Mouse (Mus musculus): ENCODE results near the gene Tardbp. TPM values are rescaled to one million over a fixed set of nuclear protein-coding genes. Genes with fewer than 3 reads are reported as not detected.

The Tardbp gene
- total RNA-seq, 2 experiments from 2014 or later, result 195 to 227 TPM

- no peak for DNase-seq (ENCODE audit: low spot score in 2 of 2)
Observed at GRCm38 (mm10) chr4:148639455-148639854, 12.6 kb upstream of the Tardbp start.

GRCm38 (mm10) chr4:148638302-148638701, 11.5 kb upstream of the Tardbp start:
- DNase-seq (ENCODE audit: low spot score in 2 of 2), result no peak

- no peak for DNase-seq (ENCODE audit: low spot score in 2 of 2)
Observed at GRCm38 (mm10) chr4:148635309-148635708, 8.5 kb upstream of the Tardbp start.

- no peak for DNase-seq (ENCODE audit: low spot score in 2 of 2)
Observed at GRCm38 (mm10) chr4:148633395-148634061, 6.7 kb upstream of the Tardbp start.

GRCm38 (mm10) chr4:148632013-148632692, 5.3 kb upstream of the Tardbp start:
- DNase-seq (ENCODE audit: low spot score in 2 of 2), result no peak

GRCm38 (mm10) chr4:148627246-148627645, 427 bp upstream of the Tardbp start:
- DNase-seq (ENCODE audit: low spot score in 2 of 2), result no peak

GRCm38 (mm10) chr4:148625756-148626622, 830 bp downstream of the Tardbp start:
- peak in 1 of 2 experiments; percentile 59 for DNase-seq (ENCODE audit: low spot score in 2 of 2)

GRCm38 (mm10) chr4:148625010-148625409, 1.8 kb downstream of the Tardbp start:
- no peak for DNase-seq (ENCODE audit: low spot score in 2 of 2)

GRCm38 (mm10) chr4:148623609-148624008, 3.2 kb downstream of the Tardbp start:
- no peak for DNase-seq (ENCODE audit: low spot score in 2 of 2)

- DNase-seq (ENCODE audit: low spot score in 2 of 2), result no peak
Observed at GRCm38 (mm10) chr4:148622485-148622884, 4.3 kb downstream of the Tardbp start.

GRCm38 (mm10) chr4:148620718-148621117, 6.1 kb downstream of the Tardbp start:
- DNase-seq (ENCODE audit: low spot score in 2 of 2), result no peak

- DNase-seq (ENCODE audit: low spot score in 2 of 2), result no peak
Observed at GRCm38 (mm10) chr4:148619805-148620204, 7.0 kb downstream of the Tardbp start.

- DNase-seq (ENCODE audit: low spot score in 2 of 2), result no peak
Observed at GRCm38 (mm10) chr4:148613738-148614137, 13.1 kb downstream of the Tardbp start.

GRCm38 (mm10) chr4:148612557-148612956, 14.3 kb downstream of the Tardbp start:
- no peak for DNase-seq (ENCODE audit: low spot score in 2 of 2)

- no peak for DNase-seq (ENCODE audit: low spot score in 2 of 2)
Observed at GRCm38 (mm10) chr4:148610631-148611364, 16.0 kb downstream of the Tardbp start.

GRCm38 (mm10) chr4:148609805-148610204, 17.0 kb downstream of the Tardbp start:
- no peak for DNase-seq (ENCODE audit: low spot score in 2 of 2)

GRCm38 (mm10) chr4:148607758-148608157, 19.1 kb downstream of the Tardbp start:
- DNase-seq (ENCODE audit: low spot score in 2 of 2), result peak; percentile 73 to 80

GRCm38 (mm10) chr4:148604541-148605165, 22.2 kb downstream of the Tardbp start:
- peak in 1 of 2 experiments; percentile 68 for DNase-seq (ENCODE audit: low spot score in 2 of 2)

- DNase-seq (ENCODE audit: low spot score in 2 of 2), result peak; percentile 78 to 80
Observed at GRCm38 (mm10) chr4:148604141-148604540, 22.7 kb downstream of the Tardbp start.

GRCm38 (mm10) chr4:148603376-148604139, 23.3 kb downstream of the Tardbp start:
- DNase-seq (ENCODE audit: low spot score in 2 of 2), result no peak

Measured in layer of hippocampus, adult 18-20 months (tissue).